Mouse (Mus musculus) G1E (cell line): ENCODE measurements at regions not wholly inside any gene's neighbourhood (a gene's known extent, or its start where the extent isn't known, plus 50 kb on each side); places are given as distances from the start of the nearest gene placed in this dataset.
"Not testable (repeated sequence)": the region's sequence is repeated elsewhere in the genome, so short reads cannot be mapped to it uniquely, and the experiment has no call there.

ENCODE experiments used
- ATAC-seq: 2 replicates; pipeline ENCODE4 v1.8.0; 2016; ENCODE audit warnings: mild to moderate bottlenecking; ENCODE audit not compliant: insufficient number of reproducible peaks, poor library complexity, low FRiP score, severe bottlenecking; ENCODE audit errors: extremely low read depth
- DNase-seq: peaks from one replicate; pipeline ENCODE4 v3.0.0; 2012; ENCODE audit warnings: low spot score
- H3K27me3 ChIP-seq: 2 replicates; pipeline ENCODE4 v1.6.1; 2012; ENCODE audit warnings: mild to moderate bottlenecking, low read length, inconsistent platforms; ENCODE audit not compliant: insufficient read depth
- H3K36me3 ChIP-seq: replicated peaks from 2 replicates; pipeline ENCODE3; 2012; ENCODE audit warnings: mild to moderate bottlenecking, inconsistent platforms
- H3K4me1 ChIP-seq: 2 replicates; pipeline ENCODE4 v1.6.1; 2012; ENCODE audit warnings: low read depth, low read length, inconsistent platforms, mixed read lengths; ENCODE audit not compliant: insufficient read depth
- H3K4me3 ChIP-seq: 2 replicates; pipeline ENCODE4 v1.5.1; 2012; ENCODE audit warnings: low read depth, mild to moderate bottlenecking, inconsistent platforms, low read length, moderate library complexity, mixed read lengths
- H3K9me3 ChIP-seq: replicated peaks from 2 replicates; pipeline ENCODE4 v1.6.1; 2012; ENCODE audit warnings: inconsistent platforms
- CTCF ChIP-seq: IDR thresholded peaks from 2 replicates; pipeline ENCODE4 v1.5.1; 2012; ENCODE audit warnings: low read depth, low read length, inconsistent platforms, mixed read lengths
- GATA1 ChIP-seq: IDR thresholded peaks from 2 replicates; pipeline ENCODE4 v1.6.1; 2012; ENCODE audit warnings: borderline replicate concordance, low read length, inconsistent platforms, mixed read lengths
- GATA2 ChIP-seq: IDR thresholded peaks from 2 replicates; pipeline ENCODE4 v1.6.1; 2012; ENCODE audit warnings: low read depth, low read length, inconsistent platforms, borderline replicate concordance
- POLR2AphosphoS5 ChIP-seq: IDR thresholded peaks from 2 replicates; pipeline ENCODE4 v1.6.1; 2012; ENCODE audit warnings: low read depth, low read length, inconsistent platforms; ENCODE audit not compliant: insufficient replicate concordance
- TAL1 ChIP-seq: conservative IDR thresholded peaks from 2 replicates; pipeline ENCODE4 v1.6.1; 2012; ENCODE audit warnings: low read depth, low read length, inconsistent platforms, mixed read lengths

DNA sequence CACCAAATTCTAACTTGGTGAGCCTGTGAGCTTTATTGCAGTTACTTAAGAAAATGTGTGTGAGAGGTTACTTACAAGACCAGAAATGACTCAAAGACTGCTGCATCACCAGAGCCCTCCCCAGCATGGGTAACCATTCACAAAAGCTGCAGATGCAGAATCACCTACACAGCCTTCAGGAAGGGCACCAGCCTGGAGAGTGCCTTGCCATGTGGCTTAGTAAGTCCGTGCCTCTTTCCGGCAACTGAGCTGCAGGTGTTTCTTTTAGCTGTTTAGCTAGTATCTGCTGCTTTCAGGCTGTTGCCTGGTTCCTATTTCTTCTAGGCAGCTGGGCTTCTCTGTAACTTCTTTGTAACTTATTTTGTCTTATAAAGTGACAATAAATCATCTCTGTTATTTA is 213.2 kb upstream of the Stxbp6 start:
- Histone ChIP-seq H3K36me3 (no peaks in the 10 kb centered on the region), H3K9me3 (no peaks in the 10 kb centered on the region), H3K4me3 (no peak overlapping the region), H3K27me3 (no peaks in the 10 kb centered on the region), H3K4me1 (no peaks in the 10 kb centered on the region)
- DNase-seq = no peak
- no peak for TF ChIP-seq TAL1
- TF ChIP-seq GATA1 = no peak
- no peak for TF ChIP-seq GATA2
- no peak for TF ChIP-seq CTCF
- TF ChIP-seq POLR2AphosphoS5 = no peak
- ATAC-seq = no peak

- TF ChIP-seq GATA1 (no peak), CTCF (no peak), TAL1 (no peak), GATA2 (no peak), POLR2AphosphoS5 (no peak)
Measured at GRCm38 (mm10) chr12:45256309-45256708, 181.8 kb upstream of the Stxbp6 start.

DNA sequence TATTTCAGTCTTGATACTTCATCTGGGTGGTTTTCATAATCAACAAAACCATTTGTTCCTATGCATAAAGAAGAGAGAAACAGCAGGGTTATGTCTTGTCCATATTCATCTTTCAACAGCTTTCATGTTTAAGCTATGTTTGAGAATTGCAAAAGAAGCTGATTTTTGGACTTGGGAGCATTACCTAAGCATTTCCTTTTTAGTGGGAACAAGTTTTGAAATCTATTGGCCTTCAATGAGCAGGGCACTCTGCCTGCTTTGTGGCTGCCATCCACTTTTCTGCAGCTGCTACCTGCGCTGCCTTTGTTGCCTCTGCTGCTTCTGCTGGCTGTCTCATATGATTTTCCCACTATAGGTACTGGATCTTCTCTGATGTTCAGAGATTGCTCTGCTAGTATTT is 136.6 kb upstream of the Stxbp6 start:
- TF ChIP-seq TAL1 = no peak
- TF ChIP-seq POLR2AphosphoS5 = no peak
- TF ChIP-seq CTCF = no peak
- TF ChIP-seq GATA2 = no peak
- no peak for TF ChIP-seq GATA1
- H3K9me3 ChIP-seq = no peaks in the 10 kb centered on the region

More at GRCm38 (mm10) chr12:45256309-45256708, 181.8 kb upstream of the Stxbp6 start:
- H3K9me3 ChIP-seq = peaks cover 23% of the 10 kb centered on the region
- no peak overlapping the region for H3K4me3 ChIP-seq
- no peaks in the 10 kb centered on the region for H3K4me1 ChIP-seq
- ATAC-seq = no peak
- no peaks in the 10 kb centered on the region for H3K27me3 ChIP-seq
- no peak for DNase-seq
- no peaks in the 10 kb centered on the region for H3K36me3 ChIP-seq

GRCm38 (mm10) chr12:45195304-45195920 is 120.9 kb upstream of the Stxbp6 start:
- Histone ChIP-seq H3K36me3 (no peaks in the 10 kb centered on the region), H3K4me3 (no peak overlapping the region), H3K27me3 (no peaks in the 10 kb centered on the region), H3K9me3 (peaks cover 16% of the 10 kb centered on the region), H3K4me1 (no peaks in the 10 kb centered on the region)
- ATAC-seq (no peak), DNase-seq (no peak)
- TF ChIP-seq GATA2 = no peak
- TF ChIP-seq CTCF = no peak
- no peak for TF ChIP-seq GATA1
- TF ChIP-seq POLR2AphosphoS5 = no peak
- TF ChIP-seq TAL1 = no peak

More for the DNA sequence above, 136.6 kb upstream of the Stxbp6 start:
- Histone ChIP-seq H3K27me3 (no peaks in the 10 kb centered on the region), H3K4me3 (no peak overlapping the region), H3K36me3 (no peaks in the 10 kb centered on the region), H3K4me1 (no peaks in the 10 kb centered on the region)
- ATAC-seq = no peak
- no peak for DNase-seq

DNA sequence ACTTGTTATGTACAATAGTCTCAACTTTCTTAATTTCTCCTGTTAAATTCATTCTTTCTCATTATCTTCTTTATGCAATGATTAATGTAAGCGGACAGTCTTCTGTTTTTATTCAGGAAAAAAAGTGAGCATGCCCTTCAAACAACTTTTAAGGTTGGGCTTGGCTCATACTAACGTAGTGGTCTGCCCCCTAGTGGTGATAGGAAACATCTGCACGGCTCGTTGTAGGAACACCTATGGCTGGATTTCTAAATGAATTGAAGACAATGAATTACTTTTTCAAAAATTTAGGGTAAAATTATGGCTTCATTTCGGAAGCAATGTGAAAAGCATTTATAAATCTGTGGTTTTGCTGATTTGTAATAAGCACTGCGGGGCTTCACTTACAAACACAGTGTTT is 112.6 kb upstream of the Stxbp6 start:
- Histone ChIP-seq H3K4me3 (no peak overlapping the region), H3K36me3 (no peaks in the 10 kb centered on the region), H3K9me3 (peaks cover 7% of the 10 kb centered on the region), H3K4me1 (no peaks in the 10 kb centered on the region), H3K27me3 (no peaks in the 10 kb centered on the region)
- peak; percentile 42 for TF ChIP-seq CTCF
- no peak for TF ChIP-seq POLR2AphosphoS5
- DNase-seq (no peak), ATAC-seq (no peak; the same call in 1 of the 2 replicates)

DNA sequence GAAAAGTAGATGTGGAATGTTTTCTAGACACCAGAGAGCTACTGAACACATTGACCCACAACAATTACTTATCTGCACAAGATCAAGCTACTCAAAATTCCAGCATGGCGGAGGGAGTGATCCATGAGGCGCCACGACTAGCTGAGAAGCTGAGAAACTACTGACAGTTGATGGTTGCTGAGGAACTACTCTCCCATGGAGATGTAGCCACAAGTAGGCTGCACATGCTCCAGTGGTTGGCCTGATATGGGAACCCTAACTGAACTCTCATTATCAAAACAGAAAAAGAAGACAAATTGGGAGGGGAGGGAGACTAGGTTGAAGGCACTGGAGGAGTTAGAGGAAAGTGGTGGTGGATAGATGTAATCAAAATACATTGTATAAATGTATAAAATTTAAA is 110.0 kb upstream of the Stxbp6 start:
- H3K9me3 ChIP-seq = peaks cover 7% of the 10 kb centered on the region
- TF ChIP-seq POLR2AphosphoS5 (no peak), TAL1 (no peak), CTCF (no peak), GATA1 (no peak), GATA2 (no peak)
- H3K4me1 ChIP-seq = no peaks in the 10 kb centered on the region
- ATAC-seq = no peak
- no peaks in the 10 kb centered on the region for H3K36me3 ChIP-seq
- no peak overlapping the region for H3K4me3 ChIP-seq
- no peaks in the 10 kb centered on the region for H3K27me3 ChIP-seq
- no peak for DNase-seq

GRCm38 (mm10) chr12:45177454-45177853 is 102.9 kb upstream of the Stxbp6 start:
- peaks cover 14% of the 10 kb centered on the region for H3K9me3 ChIP-seq
- no peak for DNase-seq
- TF ChIP-seq GATA1 = no peak
- no peak for TF ChIP-seq CTCF
- TF ChIP-seq POLR2AphosphoS5 = no peak
- TF ChIP-seq GATA2 = no peak
- TF ChIP-seq TAL1 = no peak
- no peaks in the 10 kb centered on the region for H3K27me3 ChIP-seq
- no peak overlapping the region for H3K4me3 ChIP-seq
- no peaks in the 10 kb centered on the region for H3K4me1 ChIP-seq
- no peak for ATAC-seq
- no peaks in the 10 kb centered on the region for H3K36me3 ChIP-seq

DNA sequence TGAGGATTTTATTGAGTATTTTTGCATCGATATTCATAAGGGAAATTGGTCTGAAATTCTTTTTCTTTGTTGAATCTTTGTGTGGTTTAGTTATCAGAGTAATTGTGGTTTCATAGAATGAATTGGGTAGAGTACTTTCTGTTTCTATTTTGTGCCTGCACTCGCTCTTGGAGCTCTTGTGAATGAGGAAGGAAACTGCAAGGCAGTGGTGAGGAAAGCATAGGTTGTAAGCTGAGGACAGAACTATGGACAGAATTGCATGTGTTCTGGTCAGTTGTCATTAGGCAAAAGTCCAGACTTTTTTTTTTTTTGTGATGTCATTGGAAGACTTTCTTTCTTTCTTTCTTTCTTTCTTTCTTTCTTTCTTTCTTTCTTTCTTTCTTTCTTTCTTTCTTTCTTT is 100.8 kb upstream of the Stxbp6 start:
- peaks cover 16% of the 10 kb centered on the region for H3K9me3 ChIP-seq
- ATAC-seq, DNase-seq, H3K4me3 ChIP-seq, H3K27me3 ChIP-seq, H3K4me1 ChIP-seq, H3K36me3 ChIP-seq: not testable (repeated sequence)
